Mouse (Mus musculus) yolk sac, embryonic 10.5 days (tissue): ENCODE measurements around the gene Abi3.

Source experiments
- DNase-seq: peaks from one replicate; pipeline ENCODE4 v3.0.0-alpha.2; 2017; ENCODE audit warnings: low spot score

Gene Abi3

GRCm38 (mm10) chr11:95783958-95784357 lies 58.3 kb downstream of the Abi3 start:
- DNase-seq: no peak

GRCm38 (mm10) chr11:95783457-95783856 lies 58.8 kb downstream of the Abi3 start:
- no peak for DNase-seq

GRCm38 (mm10) chr11:95781557-95781956 lies 60.7 kb downstream of the Abi3 start:
- DNase-seq: no peak

- DNase-seq: no peak
Observed at GRCm38 (mm10) chr11:95780480-95780879, 61.8 kb downstream of the Abi3 start.
